Mouse (Mus musculus) embryonic fibroblast, embryonic 13.5 days (primary cell): ENCODE data around the gene Rita1. TPM values are rescaled to one million over a fixed set of nuclear protein-coding genes. Genes with fewer than 3 reads are reported as not detected.

Experiments
- H3K27ac ChIP-seq: 2 replicates; pipeline ENCODE4 v1.5.1; 2012; ENCODE audit warnings: low read length, control low read depth, inconsistent platforms; ENCODE audit not compliant: insufficient read depth
- H3K4me1 ChIP-seq: 2 replicates; pipeline ENCODE4 v1.6.1; 2011; ENCODE audit warnings: low read length; ENCODE audit not compliant: control insufficient read depth, insufficient read depth
- H3K4me3 ChIP-seq: 2 replicates; pipeline ENCODE4 v1.5.1; 2011; ENCODE audit warnings: mild to moderate bottlenecking, control low read depth, low read length; ENCODE audit not compliant: insufficient read depth
- CTCF ChIP-seq: IDR thresholded peaks from 2 replicates; pipeline ENCODE4 v1.5.1; 2011; ENCODE audit warnings: mild to moderate bottlenecking, control low read depth, low read length, moderate library complexity, borderline replicate concordance; ENCODE audit not compliant: insufficient read depth
- POLR2A ChIP-seq: IDR thresholded peaks from 2 replicates; pipeline ENCODE4 v1.6.1; 2011; ENCODE audit warnings: low read depth, mild to moderate bottlenecking, control low read depth, low read length, moderate library complexity
- polyA plus RNA-seq: library from polyadenylated mRNA; stranded (reverse); fragments of >200 nt; gene quantifications from 2 replicates; pipeline ENCODE4 v1.2.4, GENCODE M21; 2011; ENCODE audit warnings: low read depth; ENCODE audit not compliant: missing spikeins, insufficient read length

Rita1 gene
- polyA plus RNA-seq, 1 experiment, result 8.8 TPM

- H3K27ac ChIP-seq, result no peak overlapping the region
- no peak overlapping the region for H3K4me3 ChIP-seq
- H3K4me1 ChIP-seq, result no peaks in the 10 kb centered on the region
- no peak for TF ChIP-seq CTCF
- TF ChIP-seq POLR2A, result no peak
These were observed 35.6 kb upstream of the Rita1 start for GRCm38 (mm10) chr5:120647814-120648491.

- no peak overlapping the region for H3K4me3 ChIP-seq
- no peaks in the 10 kb centered on the region for H3K4me1 ChIP-seq
- TF ChIP-seq CTCF, result no peak
- TF ChIP-seq POLR2A, result no peak
- H3K27ac ChIP-seq, result no peak overlapping the region
These were observed 35.0 kb upstream of the Rita1 start for GRCm38 (mm10) chr5:120647361-120647760.

GRCm38 (mm10) chr5:120645851-120646250 lies 33.5 kb upstream of the Rita1 start:
- TF ChIP-seq POLR2A (no peak), CTCF (no peak)
- Histone ChIP-seq H3K4me1 (no peaks in the 10 kb centered on the region), H3K27ac (no peak overlapping the region)

GRCm38 (mm10) chr5:120644227-120644626 lies 31.8 kb upstream of the Rita1 start:
- Histone ChIP-seq H3K4me1 (no peaks in the 10 kb centered on the region), H3K4me3 (no peak overlapping the region), H3K27ac (no peak overlapping the region)
- TF ChIP-seq POLR2A (no peak), CTCF (no peak)

More at GRCm38 (mm10) chr5:120645851-120646250, 33.5 kb upstream of the Rita1 start:
- no peak overlapping the region for H3K4me3 ChIP-seq

GRCm38 (mm10) chr5:120643365-120644085 lies 31.1 kb upstream of the Rita1 start:
- Histone ChIP-seq H3K4me1 (no peaks in the 10 kb centered on the region), H3K27ac (no peak overlapping the region), H3K4me3 (no peak overlapping the region)
- TF ChIP-seq POLR2A, result no peak
- TF ChIP-seq CTCF, result no peak

GRCm38 (mm10) chr5:120640094-120640493 lies 27.7 kb upstream of the Rita1 start:
- Histone ChIP-seq H3K27ac (no peak overlapping the region), H3K4me1 (no peaks in the 10 kb centered on the region), H3K4me3 (no peak overlapping the region)
- TF ChIP-seq POLR2A, result no peak
- TF ChIP-seq CTCF, result no peak

- Histone ChIP-seq H3K4me3 (no peak overlapping the region), H3K4me1 (no peaks in the 10 kb centered on the region), H3K27ac (no peak overlapping the region)
- TF ChIP-seq POLR2A (no peak), CTCF (no peak)
These were observed 23.2 kb upstream of the Rita1 start for GRCm38 (mm10) chr5:120635633-120636032.

GRCm38 (mm10) chr5:120634860-120635259 lies 22.5 kb upstream of the Rita1 start:
- TF ChIP-seq POLR2A, result no peak
- no peak for TF ChIP-seq CTCF
- no peaks in the 10 kb centered on the region for H3K4me1 ChIP-seq
- H3K4me3 ChIP-seq, result no peak overlapping the region
- no peak overlapping the region for H3K27ac ChIP-seq

- no peak within 1 kb of the TSS for H3K4me3 ChIP-seq
- no peak within 1 kb of the TSS for H3K27ac ChIP-seq
- no peak for TF ChIP-seq POLR2A
- no peak for TF ChIP-seq CTCF
- no peaks in the 10 kb centered on the region for H3K4me1 ChIP-seq
These were observed 21.7 kb upstream of the Rita1 start, which contains the start of gene Cfap73 for GRCm38 (mm10) chr5:120634131-120634530. Gene Cfap73, minus strand, starts transcription at chr5:120634235.

- Histone ChIP-seq H3K4me3 (no peak overlapping the region), H3K27ac (no peak overlapping the region), H3K4me1 (no peaks in the 10 kb centered on the region)
- TF ChIP-seq POLR2A (no peak), CTCF (no peak)
These were observed 19.5 kb upstream of the Rita1 start for GRCm38 (mm10) chr5:120631892-120632291.
